Mouse (Mus musculus) myocyte (in vitro differentiated cells): Measurements from ENCODE around the gene Stard10. TPM values are rescaled to one million over a fixed set of nuclear protein-coding genes. Genes with fewer than 3 reads are reported as not detected.

Experiments used
- H3K27me3 ChIP-seq: one replicate; pipeline ENCODE4 v1.6.1; 2011; ENCODE audit not compliant: control insufficient read depth, insufficient read depth, insufficient read length
- H3K36me3 ChIP-seq: one replicate; pipeline ENCODE4 v1.6.1; 2011; ENCODE audit not compliant: control insufficient read depth, insufficient read depth
- H3K4me2 ChIP-seq: one replicate; pipeline ENCODE4 v1.6.1; 2011; ENCODE audit warnings: low read depth, control low read depth
- H3K4me3 ChIP-seq: one replicate; pipeline ENCODE4 v1.5.1; 2011; ENCODE audit warnings: mild to moderate bottlenecking, control low read depth, moderate library complexity
- H3K79me2 ChIP-seq: one replicate; pipeline ENCODE4 v1.6.1; 2011; ENCODE audit not compliant: control insufficient read depth, insufficient read depth
- H3ac ChIP-seq: one replicate; pipeline ENCODE4 v1.6.1; 2011; ENCODE audit not compliant: control insufficient read depth, insufficient read length
- CEBPB ChIP-seq: IDR thresholded peaks from 2 replicates; pipeline ENCODE4 v1.6.1; 2011; ENCODE audit warnings: mild to moderate bottlenecking, moderate library complexity; ENCODE audit not compliant: poor library complexity, insufficient read depth, severe bottlenecking
- E2F4 ChIP-seq: IDR thresholded peaks from one replicate; pipeline ENCODE4 v1.6.1; 2011; ENCODE audit warnings: mild to moderate bottlenecking, control low read depth, moderate library complexity; ENCODE audit not compliant: insufficient read depth
- MAX ChIP-seq: IDR thresholded peaks from one replicate; pipeline ENCODE4 v1.6.1; 2011; ENCODE audit warnings: low read depth, mild to moderate bottlenecking, control low read depth
- MYOD1 ChIP-seq, 3 experiments: IDR thresholded peaks; one replicate each; pipeline ENCODE4 v1.6.1; 2011; ENCODE audit warnings: control low read depth in 2 of 3, low read depth in 2 of 3, mild to moderate bottlenecking in 2 of 3, moderate library complexity in 1 of 3; ENCODE audit not compliant: insufficient read length in 2 of 3, control insufficient read depth in 1 of 3
- MYOG ChIP-seq, 3 experiments: IDR thresholded peaks; one replicate each; pipeline ENCODE4 v1.6.1; 2011; ENCODE audit warnings: control low read depth in 2 of 3, low read depth in 2 of 3, mild to moderate bottlenecking in 2 of 3; ENCODE audit not compliant: insufficient read length in 2 of 3, control insufficient read depth in 1 of 3, insufficient read depth in 1 of 3
- POLR2A ChIP-seq: IDR thresholded peaks from one replicate; pipeline ENCODE4 v1.6.1; 2011; ENCODE audit warnings: low read depth, mild to moderate bottlenecking, control low read depth, moderate library complexity; ENCODE audit not compliant: insufficient read length
- POLR2AphosphoS2 ChIP-seq: IDR thresholded peaks from one replicate; pipeline ENCODE4 v1.6.1; 2011; ENCODE audit warnings: low read depth, control low read depth; ENCODE audit not compliant: insufficient read length
- REST ChIP-seq: IDR thresholded peaks from one replicate; pipeline ENCODE4 v1.6.1; 2011; ENCODE audit warnings: mild to moderate bottlenecking, control low read depth, moderate library complexity; ENCODE audit not compliant: insufficient read depth, insufficient read length
- SRF ChIP-seq: IDR thresholded peaks from one replicate; pipeline ENCODE4 v1.6.1; 2011; ENCODE audit warnings: low read depth; ENCODE audit not compliant: control insufficient read depth, insufficient read length
- TCF12 ChIP-seq: IDR thresholded peaks from one replicate; pipeline ENCODE4 v1.6.1; 2011; ENCODE audit warnings: mild to moderate bottlenecking, control low read depth; ENCODE audit not compliant: poor library complexity, insufficient read depth, severe bottlenecking
- TCF3 ChIP-seq: IDR thresholded peaks from one replicate; pipeline ENCODE4 v1.6.1; 2011; ENCODE audit warnings: low read depth, control low read depth; ENCODE audit not compliant: insufficient read length
- USF1 ChIP-seq: IDR thresholded peaks from one replicate; pipeline ENCODE4 v1.6.1; 2011; ENCODE audit warnings: low read depth, mild to moderate bottlenecking, control low read depth, moderate library complexity
- polyA plus RNA-seq: library from polyadenylated mRNA; unstranded; fragments of >200 nt; fragmentation: generic; extraction: Trizol; gene quantifications from one replicate; pipeline ENCODE4 v1.2.1, GENCODE M21; 2012; ENCODE audit warnings: missing spikeins

Stard10 gene
- polyA plus RNA-seq, 1 experiment = 39.6 TPM

DNA sequence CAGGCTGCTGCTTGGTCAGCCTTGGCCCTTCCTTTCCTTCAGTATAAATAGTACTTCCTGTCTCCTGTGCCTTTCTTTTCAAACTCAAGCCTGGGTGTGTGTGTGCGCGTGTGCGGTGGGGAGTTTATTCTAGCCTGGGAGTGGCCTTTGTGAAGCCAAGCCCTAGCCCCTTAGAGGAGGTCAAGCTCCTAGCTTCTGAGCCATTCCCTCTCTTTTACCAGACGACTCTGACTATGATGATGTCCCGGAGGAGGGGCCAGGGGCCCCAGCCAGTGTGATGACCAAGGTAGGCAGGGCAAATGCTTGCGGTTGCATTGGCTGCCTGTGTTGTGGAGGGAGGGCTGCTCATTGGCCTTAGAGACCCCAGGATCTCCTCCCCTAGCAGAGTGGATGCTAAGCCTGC, 68.4 kb downstream of the Stard10 start:
- Histone ChIP-seq H3K79me2 (no peaks in the 10 kb centered on the region), H3K36me3 (no peaks in the 10 kb centered on the region), H3K4me3 (no peak overlapping the region), H3K4me2 (no peak overlapping the region), H3K27me3 (no peaks in the 10 kb centered on the region), H3ac (no peak overlapping the region)
- TF ChIP-seq POLR2AphosphoS2 (no peak), POLR2A (no peak), MAX (no peak), TCF3 (no peak), CEBPB (no peak), USF1 (no peak), MYOD1 (IDR thresholded peaks at IDR 0.05; ENCODE audit: control insufficient read depth in 1 of 3, insufficient read length in 2 of 3, low read depth in 2 of 3) (no peak)

DNA sequence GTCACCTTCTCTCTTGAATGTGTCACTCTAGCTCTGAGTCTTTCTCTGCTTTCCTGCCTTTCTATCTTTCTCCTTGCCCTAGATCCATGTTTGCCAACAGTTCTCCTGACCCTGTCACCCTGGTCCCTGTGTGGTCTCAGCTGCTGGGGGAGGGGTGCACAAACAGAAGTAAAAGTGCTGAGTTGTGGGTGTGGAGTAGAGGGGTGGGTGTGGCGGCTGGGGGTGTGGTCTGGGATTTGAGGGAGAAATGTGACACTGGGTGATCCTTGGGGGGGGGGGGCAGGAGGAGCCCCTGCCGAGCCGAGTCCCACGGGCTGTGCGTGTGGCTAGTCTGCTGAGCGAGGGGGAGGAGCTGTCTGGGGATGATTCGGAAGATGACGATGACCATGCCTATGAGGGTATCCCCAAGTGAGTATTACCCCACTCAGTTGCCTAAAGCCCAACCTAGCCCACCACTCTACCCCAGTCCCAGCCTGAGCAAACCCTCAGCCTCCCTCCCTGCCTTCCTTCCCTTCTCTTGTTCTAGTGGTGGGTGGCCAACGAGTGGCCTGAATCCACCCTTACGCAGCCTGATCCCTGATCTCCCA, 69.1 kb downstream of the Stard10 start:
- Histone ChIP-seq H3K36me3 (no peaks in the 10 kb centered on the region), H3K4me3 (no peak overlapping the region), H3K4me2 (no peak overlapping the region), H3K79me2 (no peaks in the 10 kb centered on the region), H3K27me3 (no peaks in the 10 kb centered on the region), H3ac (no peak overlapping the region)
- TF ChIP-seq POLR2AphosphoS2 = no peak
- no peak for TF ChIP-seq USF1
- no peak for TF ChIP-seq MYOG (IDR thresholded peaks at IDR 0.05; ENCODE audit: control insufficient read depth in 1 of 3, insufficient read depth in 1 of 3, insufficient read length in 2 of 3, low read depth in 2 of 3)
- no peak for TF ChIP-seq E2F4
- TF ChIP-seq REST = no peak
- no peak for TF ChIP-seq POLR2A
- no peak for TF ChIP-seq TCF12

DNA sequence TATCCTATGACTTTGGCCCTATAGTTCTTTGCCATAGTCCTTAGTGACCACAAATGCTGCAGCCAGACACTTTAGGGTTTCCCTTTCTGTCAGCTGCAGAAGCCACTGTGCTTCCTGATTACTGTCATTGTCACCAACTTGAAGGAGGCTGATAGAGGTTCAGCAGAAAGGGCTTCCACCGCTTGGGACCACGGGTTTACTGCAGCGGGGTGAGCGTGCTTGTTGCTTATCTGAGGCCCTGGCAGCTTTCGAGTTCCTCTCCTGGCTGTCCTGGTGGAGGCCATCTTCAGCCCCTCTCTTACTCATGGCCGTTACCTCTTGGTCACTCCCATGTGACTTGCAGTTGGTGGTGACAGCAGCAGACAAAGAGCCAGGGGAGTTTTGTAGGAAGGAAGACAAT, 72.4 kb downstream of the Stard10 start:
- Histone ChIP-seq H3K4me3 (no peak overlapping the region), H3K36me3 (no peaks in the 10 kb centered on the region), H3K27me3 (no peaks in the 10 kb centered on the region), H3K4me2 (no peak overlapping the region), H3K79me2 (no peaks in the 10 kb centered on the region), H3ac (no peak overlapping the region)
- no peak for TF ChIP-seq E2F4

DNA sequence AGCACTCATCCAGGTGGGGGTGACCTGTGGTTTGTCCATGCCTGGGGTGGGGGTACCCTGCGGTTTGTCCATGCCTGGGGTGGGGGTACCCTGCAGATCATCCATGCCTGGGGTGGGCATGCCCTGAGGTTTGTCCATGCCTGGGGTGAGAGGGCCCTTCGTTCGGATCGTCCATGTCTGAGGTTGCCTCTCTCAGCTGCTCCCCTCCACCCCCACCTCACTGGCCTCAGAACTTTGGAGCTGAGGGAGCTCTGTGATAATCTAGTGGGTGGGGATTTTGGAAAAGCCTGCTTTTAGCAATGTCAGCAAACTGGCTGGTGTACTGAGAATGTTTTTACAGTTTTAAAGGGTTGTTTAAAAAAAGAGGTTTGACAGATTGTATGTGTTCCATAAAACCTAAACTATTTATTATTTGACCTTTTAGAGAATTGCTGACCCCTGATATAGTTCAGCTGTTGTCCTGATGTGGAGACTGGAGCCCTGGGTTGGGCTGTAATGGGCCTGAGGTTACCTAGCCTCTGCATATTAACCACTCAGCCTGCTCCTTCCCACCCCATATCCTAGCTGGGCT, 75.1 kb downstream of the Stard10 start:
- TF ChIP-seq POLR2A = no peak
- no peak overlapping the region for H3ac ChIP-seq
- no peak overlapping the region for H3K4me3 ChIP-seq
- H3K79me2 ChIP-seq = no peaks in the 10 kb centered on the region
- no peak overlapping the region for H3K4me2 ChIP-seq
- H3K27me3 ChIP-seq = no peaks in the 10 kb centered on the region
- H3K36me3 ChIP-seq = no peaks in the 10 kb centered on the region

DNA sequence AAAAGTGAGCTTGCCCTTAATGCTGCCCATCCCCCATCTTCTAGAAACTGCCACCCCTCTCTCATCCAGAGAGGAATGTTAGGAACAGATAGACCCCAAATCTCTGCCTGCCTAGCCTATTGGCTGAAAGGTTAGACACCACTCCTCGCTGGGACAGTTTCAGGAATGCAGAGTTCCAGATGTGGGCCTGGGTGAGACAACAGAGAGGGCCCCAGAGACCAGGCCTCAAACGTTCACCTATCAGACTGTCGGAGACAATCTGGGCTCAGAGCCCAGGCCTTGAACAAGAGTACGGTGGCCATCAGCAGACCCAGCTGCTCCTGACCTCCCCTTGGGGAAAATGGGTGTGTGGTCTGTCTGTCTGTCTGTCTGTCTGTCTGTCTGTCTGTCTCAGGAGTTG, 76.1 kb downstream of the Stard10 start:
- peak overlapping the region; percentile 64 for H3K4me2 ChIP-seq
- H3K36me3 ChIP-seq = no peaks in the 10 kb centered on the region
- no peak overlapping the region for H3ac ChIP-seq
- no peak overlapping the region for H3K4me3 ChIP-seq
- TF ChIP-seq TCF3 (no peak), TCF12 (no peak), POLR2AphosphoS2 (no peak), USF1 (no peak), MYOD1 (IDR thresholded peaks at IDR 0.05; ENCODE audit: control insufficient read depth in 1 of 3, insufficient read length in 2 of 3, low read depth in 2 of 3) (no peak), CEBPB (no peak), POLR2A (no peak), MYOG (IDR thresholded peaks at IDR 0.05; ENCODE audit: control insufficient read depth in 1 of 3, insufficient read depth in 1 of 3, insufficient read length in 2 of 3, low read depth in 2 of 3) (no peak), REST (no peak), MAX (no peak), SRF (no peak), E2F4 (no peak)
- H3K27me3 ChIP-seq = no peaks in the 10 kb centered on the region
- no peaks in the 10 kb centered on the region for H3K79me2 ChIP-seq
